Mouse (Mus musculus) spleen, adult 2 months (tissue): Measurements from ENCODE around the gene 5830473C10Rik.

ENCODE experiments used
- CTCF ChIP-seq: fragments of 200-500 bp; IDR thresholded peaks from 2 replicates; pipeline ENCODE4 v1.5.1; 2011; ENCODE audit warnings: mild to moderate bottlenecking, inconsistent platforms; ENCODE audit not compliant: insufficient read depth, insufficient read length, insufficient replicate concordance; ENCODE audit errors: extremely low read depth
- POLR2A ChIP-seq: fragments of 200-500 bp; IDR thresholded peaks from 2 replicates; pipeline ENCODE4 v1.6.1; 2011; ENCODE audit warnings: low read depth, low read length, inconsistent platforms

- no peak for TF ChIP-seq CTCF
- TF ChIP-seq POLR2A = no peak
Observed at GRCm38 (mm10) chr5:90646398-90646797, 85.5 kb downstream of the 5830473C10Rik start.
